Mouse (Mus musculus): Measurements from ENCODE around the gene Zfp609. TPM values are rescaled to one million over a fixed set of nuclear protein-coding genes. Genes with fewer than 3 reads are reported as not detected.

Zfp609 gene
- total and polyA plus RNA-seq, 3 experiments, result 8.7 to 25.5 (median 23.7) TPM

GRCm38 (mm10) chr9:65793506-65793905 lies 33.9 kb downstream of the Zfp609 start:
- H3K4me3 ChIP-seq, result no peak overlapping the region
- no peak for DNase-seq
- TF ChIP-seq CTCF (IDR thresholded peaks at IDR 0.05) (no peak), POLR2A (IDR thresholded peaks at IDR 0.05; ENCODE audit: insufficient read depth, low read depth, low read length) (no peak), EP300 (IDR thresholded peaks at IDR 0.05; ENCODE audit: insufficient read depth, low read depth, low read length) (no peak)
- no peaks in the 10 kb centered on the region for H3K27me3 ChIP-seq (ENCODE audit: control insufficient read depth, insufficient read depth, low read length)
- intact Hi-C loops (cut with DNase I), result no loop called here
- no peak overlapping the region for H3K27ac ChIP-seq
- H3K79me2 ChIP-seq (replicated peaks; ENCODE audit: control insufficient read depth, insufficient read depth, low read length), result no peaks in the 10 kb centered on the region; the same call in 1 of the 2 replicates
- WGBS, result 72% methylated on average over 3 of the region's 3 CpGs
- peaks cover 19% of the 10 kb centered on the region for H3K4me1 ChIP-seq (ENCODE audit: control insufficient read depth, insufficient read depth, low read length)
- H3K36me3 ChIP-seq (ENCODE audit: control insufficient read depth, insufficient read depth, low read length), result peaks cover 27% of the 10 kb centered on the region
- H3K9ac ChIP-seq (ENCODE audit: low read depth, low read length), result no peak overlapping the region

GRCm38 (mm10) chr9:65793086-65793485 lies 34.3 kb downstream of the Zfp609 start:
- H3K27me3 ChIP-seq (ENCODE audit: control insufficient read depth, insufficient read depth, low read length), result no peaks in the 10 kb centered on the region
- H3K4me3 ChIP-seq, result no peak overlapping the region
- 48% methylated on average over 3 of the region's 3 CpGs for WGBS
- no peak for DNase-seq
- no peak overlapping the region for H3K27ac ChIP-seq
- no peak for TF ChIP-seq CTCF (IDR thresholded peaks at IDR 0.05)
- TF ChIP-seq EP300 (IDR thresholded peaks at IDR 0.05; ENCODE audit: insufficient read depth, low read depth, low read length), result no peak
- no peak for TF ChIP-seq POLR2A (IDR thresholded peaks at IDR 0.05; ENCODE audit: insufficient read depth, low read depth, low read length)
- no peaks in the 10 kb centered on the region; the same call in 1 of the 2 replicates for H3K79me2 ChIP-seq (replicated peaks; ENCODE audit: control insufficient read depth, insufficient read depth, low read length)
- H3K36me3 ChIP-seq (ENCODE audit: control insufficient read depth, insufficient read depth, low read length), result peaks cover 29% of the 10 kb centered on the region
- H3K4me1 ChIP-seq (ENCODE audit: control insufficient read depth, insufficient read depth, low read length), result peaks cover 19% of the 10 kb centered on the region
- H3K9ac ChIP-seq (ENCODE audit: low read depth, low read length), result no peak overlapping the region
- intact Hi-C loops (cut with DNase I), result no loop called here

DNA sequence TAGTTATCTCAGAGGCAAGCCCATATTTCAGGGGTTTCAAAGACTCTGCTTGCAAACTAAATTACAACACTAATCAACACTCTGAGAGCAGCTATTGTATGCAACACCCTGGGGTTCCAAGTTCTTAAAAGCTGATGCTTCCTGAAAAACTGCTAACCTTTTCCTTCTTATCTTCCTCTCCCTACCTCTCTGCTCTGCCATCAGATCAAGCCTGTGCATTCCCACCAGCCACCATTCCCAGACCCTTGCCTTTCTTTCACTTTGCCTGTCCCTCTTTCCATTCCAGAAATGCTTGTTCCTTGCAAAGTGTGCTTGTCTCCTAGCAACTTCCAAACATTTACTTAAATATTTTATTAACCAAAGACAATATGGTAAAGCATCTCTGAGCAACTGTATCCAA lies 35.5 kb downstream of the Zfp609 start:
- Histone ChIP-seq H3K9ac (ENCODE audit: low read depth, low read length) (no peak overlapping the region), H3K79me2 (replicated peaks; ENCODE audit: control insufficient read depth, insufficient read depth, low read length) (no peaks in the 10 kb centered on the region; the same call in 1 of the 2 replicates), H3K4me1 (ENCODE audit: control insufficient read depth, insufficient read depth, low read length) (peaks cover 26% of the 10 kb centered on the region), H3K4me3 (no peak overlapping the region), H3K27me3 (ENCODE audit: control insufficient read depth, insufficient read depth, low read length) (no peaks in the 10 kb centered on the region), H3K27ac (no peak overlapping the region), H3K36me3 (ENCODE audit: control insufficient read depth, insufficient read depth, low read length) (peaks cover 29% of the 10 kb centered on the region)
- TF ChIP-seq EP300 (IDR thresholded peaks at IDR 0.05; ENCODE audit: insufficient read depth, low read depth, low read length), result no peak
- TF ChIP-seq CTCF (IDR thresholded peaks at IDR 0.05), result no peak
- no peak for TF ChIP-seq POLR2A (IDR thresholded peaks at IDR 0.05; ENCODE audit: insufficient read depth, low read depth, low read length)
- intact Hi-C loops (cut with DNase I), result loop anchor here (2.0 kb wide), 1 partner anchor 31 kb away; no protein-coding TSS in a partner anchor
- DNase-seq, result no peak

DNA sequence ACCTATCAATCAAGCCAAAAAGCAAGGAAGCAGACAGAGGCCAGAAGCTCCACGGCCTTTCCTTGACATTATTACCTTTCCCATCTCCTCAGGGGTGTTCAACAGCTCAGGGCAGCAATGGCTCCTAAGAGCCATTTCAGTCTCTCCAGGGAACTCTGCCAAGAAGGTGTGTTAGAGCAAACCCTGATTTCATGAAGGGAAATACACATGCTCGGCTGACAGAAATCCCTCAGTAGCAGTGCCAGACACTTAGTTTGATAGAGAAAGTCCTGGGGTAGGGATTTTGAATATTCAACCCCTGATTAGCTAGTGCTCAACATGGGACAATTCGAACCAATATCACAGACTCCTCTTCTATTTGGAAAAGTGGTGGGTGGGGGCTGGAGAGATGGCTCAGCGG lies 36.3 kb downstream of the Zfp609 start:
- H3K4me1 ChIP-seq (ENCODE audit: control insufficient read depth, insufficient read depth, low read length), result peaks cover 26% of the 10 kb centered on the region
- H3K9ac ChIP-seq (ENCODE audit: low read depth, low read length), result no peak overlapping the region
- intact Hi-C loops (cut with DNase I), result loop anchor here (2.0 kb wide), 1 partner anchor 32 kb away; no protein-coding TSS in a partner anchor
- WGBS, result 47% methylated on average over 4 of the region's 4 CpGs
- no peak overlapping the region for H3K27ac ChIP-seq
- TF ChIP-seq CTCF (IDR thresholded peaks at IDR 0.05) (no peak), EP300 (IDR thresholded peaks at IDR 0.05; ENCODE audit: insufficient read depth, low read depth, low read length) (no peak), POLR2A (IDR thresholded peaks at IDR 0.05; ENCODE audit: insufficient read depth, low read depth, low read length) (no peak)
- no peaks in the 10 kb centered on the region; the same call in 1 of the 2 replicates for H3K79me2 ChIP-seq (replicated peaks; ENCODE audit: control insufficient read depth, insufficient read depth, low read length)
- no peak for DNase-seq
- peaks cover 31% of the 10 kb centered on the region for H3K36me3 ChIP-seq (ENCODE audit: control insufficient read depth, insufficient read depth, low read length)
- no peaks in the 10 kb centered on the region for H3K27me3 ChIP-seq (ENCODE audit: control insufficient read depth, insufficient read depth, low read length)
- no peak overlapping the region for H3K4me3 ChIP-seq

GRCm38 (mm10) chr9:65789788-65790187 lies 37.6 kb downstream of the Zfp609 start:
- H3K4me1 ChIP-seq (ENCODE audit: control insufficient read depth, insufficient read depth, low read length), result peaks cover 25% of the 10 kb centered on the region
- no peak overlapping the region for H3K4me3 ChIP-seq
- H3K27me3 ChIP-seq (ENCODE audit: control insufficient read depth, insufficient read depth, low read length), result no peaks in the 10 kb centered on the region
- no peak overlapping the region for H3K27ac ChIP-seq
- no peak overlapping the region for H3K9ac ChIP-seq (ENCODE audit: low read depth, low read length)
- DNase-seq, result no peak
- WGBS, result 95% methylated on average over 3 of the region's 3 CpGs
- TF ChIP-seq EP300 (IDR thresholded peaks at IDR 0.05; ENCODE audit: insufficient read depth, low read depth, low read length) (no peak), CTCF (IDR thresholded peaks at IDR 0.05) (no peak), POLR2A (IDR thresholded peaks at IDR 0.05; ENCODE audit: insufficient read depth, low read depth, low read length) (no peak)
- H3K36me3 ChIP-seq (ENCODE audit: control insufficient read depth, insufficient read depth, low read length), result peaks cover 24% of the 10 kb centered on the region
- intact Hi-C loops (cut with DNase I), result loop anchor here (2.0 kb wide), 1 partner anchor 33 kb away; no protein-coding TSS in a partner anchor
- H3K79me2 ChIP-seq (replicated peaks; ENCODE audit: control insufficient read depth, insufficient read depth, low read length), result no peaks in the 10 kb centered on the region; the same call in 1 of the 2 replicates

DNA sequence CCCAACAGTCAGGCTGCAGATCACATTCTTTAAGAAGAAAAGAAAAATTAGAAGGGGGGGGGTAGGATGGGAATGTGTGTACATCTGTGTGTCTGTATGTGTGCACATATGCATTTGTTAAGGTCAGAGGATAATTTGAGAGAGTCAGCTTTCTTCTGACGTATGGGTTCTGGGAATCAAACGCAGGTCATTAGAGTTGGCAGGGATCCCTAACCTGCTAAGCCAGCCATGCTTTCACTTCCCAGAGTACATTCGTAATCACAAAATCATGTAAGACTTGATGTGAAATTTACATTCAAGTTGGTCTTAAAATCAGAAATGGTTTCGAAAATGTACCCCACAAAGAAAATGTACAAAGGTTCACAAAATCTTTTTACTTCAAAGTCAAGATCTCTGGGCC lies 38.8 kb downstream of the Zfp609 start:
- no peak for DNase-seq
- H3K27ac ChIP-seq, result no peak overlapping the region
- H3K79me2 ChIP-seq (replicated peaks; ENCODE audit: control insufficient read depth, insufficient read depth, low read length), result no peaks in the 10 kb centered on the region; the same call in none of the 2 replicates
- peaks cover 22% of the 10 kb centered on the region for H3K4me1 ChIP-seq (ENCODE audit: control insufficient read depth, insufficient read depth, low read length)
- no peaks in the 10 kb centered on the region for H3K27me3 ChIP-seq (ENCODE audit: control insufficient read depth, insufficient read depth, low read length)
- H3K9ac ChIP-seq (ENCODE audit: low read depth, low read length), result no peak overlapping the region
- no peak overlapping the region for H3K4me3 ChIP-seq
- WGBS, result 67% methylated on average over 4 of the region's 4 CpGs
- intact Hi-C loops (cut with DNase I), result no loop called here
- peaks cover 17% of the 10 kb centered on the region for H3K36me3 ChIP-seq (ENCODE audit: control insufficient read depth, insufficient read depth, low read length)
- TF ChIP-seq EP300 (IDR thresholded peaks at IDR 0.05; ENCODE audit: insufficient read depth, low read depth, low read length), result no peak
- TF ChIP-seq CTCF (IDR thresholded peaks at IDR 0.05), result no peak
- TF ChIP-seq POLR2A (IDR thresholded peaks at IDR 0.05; ENCODE audit: insufficient read depth, low read depth, low read length), result no peak

Measured in heart, adult 2 months (tissue).